Mouse (Mus musculus) olfactory bulb, adult 2 months (tissue): ENCODE results near the gene Ddx47.

ENCODE experiments used
- CTCF ChIP-seq: fragments of 200-500 bp; IDR thresholded peaks from 2 replicates; pipeline ENCODE4 v1.5.1; 2012; ENCODE audit warnings: low read depth, mild to moderate bottlenecking, low read length, moderate library complexity; ENCODE audit not compliant: insufficient read depth
- POLR2A ChIP-seq: fragments of 200-500 bp; IDR thresholded peaks from 2 replicates; pipeline ENCODE4 v1.6.1; 2012; ENCODE audit warnings: mild to moderate bottlenecking, low read depth, low read length, moderate library complexity; ENCODE audit not compliant: insufficient read depth

DNA sequence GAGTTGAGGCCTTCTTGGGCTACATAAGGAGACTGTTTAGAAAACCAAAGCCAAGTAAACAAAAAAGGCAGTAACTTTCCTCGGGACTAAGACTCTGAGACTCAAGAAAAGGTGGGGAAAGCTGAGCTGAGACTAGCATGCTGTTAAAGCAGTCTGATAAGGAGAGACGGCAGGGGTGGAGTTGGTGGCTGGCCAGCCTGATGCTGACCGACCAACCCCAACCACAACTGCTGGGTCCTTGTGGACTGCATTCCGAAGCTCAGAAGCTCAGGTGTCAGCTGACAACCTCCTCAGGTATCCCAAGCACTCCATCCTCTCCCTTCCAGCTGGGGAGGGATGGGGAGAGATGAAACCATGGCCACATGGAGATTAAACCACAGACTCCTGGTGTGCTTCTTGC lies 44.5 kb downstream of the Ddx47 start:
- TF ChIP-seq CTCF (no peak), POLR2A (no peak)
